Mouse (Mus musculus): ENCODE data around the gene Ergic1.

Ergic1 gene

GRCm38 (mm10) chr17:26601514-26601913 is 40.2 kb downstream of the Ergic1 start:
- DNase-seq (ENCODE audit: low spot score): no peak

- DNase-seq (ENCODE audit: low spot score): no peak
Observed at GRCm38 (mm10) chr17:26601926-26602325, 40.6 kb downstream of the Ergic1 start.

- no peak for DNase-seq (ENCODE audit: low spot score)
Observed at GRCm38 (mm10) chr17:26602371-26602885, 41.1 kb downstream of the Ergic1 start.

GRCm38 (mm10) chr17:26603311-26603710 is 42.0 kb downstream of the Ergic1 start:
- no peak for DNase-seq (ENCODE audit: low spot score)

- DNase-seq (ENCODE audit: low spot score): no peak
Observed at GRCm38 (mm10) chr17:26605636-26606035, 44.3 kb downstream of the Ergic1 start.

GRCm38 (mm10) chr17:26606516-26606915 is 45.2 kb downstream of the Ergic1 start:
- DNase-seq (ENCODE audit: low spot score): no peak

GRCm38 (mm10) chr17:26608348-26608747 is 47.1 kb downstream of the Ergic1 start:
- DNase-seq (ENCODE audit: low spot score): no peak

- no peak for DNase-seq (ENCODE audit: low spot score)
Observed at GRCm38 (mm10) chr17:26608877-26609276, 47.6 kb downstream of the Ergic1 start.

GRCm38 (mm10) chr17:26609820-26610219 is 48.5 kb downstream of the Ergic1 start:
- no peak for DNase-seq (ENCODE audit: low spot score)

GRCm38 (mm10) chr17:26611328-26611727 is 50.0 kb downstream of the Ergic1 start:
- DNase-seq (ENCODE audit: low spot score): no peak

GRCm38 (mm10) chr17:26611918-26612317 is 50.6 kb downstream of the Ergic1 start:
- DNase-seq (ENCODE audit: low spot score): no peak

GRCm38 (mm10) chr17:26614286-26614685 is 53.0 kb downstream of the Ergic1 start:
- no peak for DNase-seq (ENCODE audit: low spot score)

- DNase-seq (ENCODE audit: low spot score): no peak
Observed at GRCm38 (mm10) chr17:26614708-26615486, 53.6 kb downstream of the Ergic1 start.

- DNase-seq (ENCODE audit: low spot score): no peak
Observed at GRCm38 (mm10) chr17:26616696-26617095, 55.4 kb downstream of the Ergic1 start.

- no peak for DNase-seq (ENCODE audit: low spot score)
Observed at GRCm38 (mm10) chr17:26618498-26618897, 57.2 kb downstream of the Ergic1 start.

- no peak for DNase-seq (ENCODE audit: low spot score)
Observed at GRCm38 (mm10) chr17:26619577-26619976, 58.3 kb downstream of the Ergic1 start.

- no peak for DNase-seq (ENCODE audit: low spot score)
Observed at GRCm38 (mm10) chr17:26620292-26620691, 59.0 kb downstream of the Ergic1 start.

- DNase-seq (ENCODE audit: low spot score): no peak
Observed at GRCm38 (mm10) chr17:26620786-26621766, 59.8 kb downstream of the Ergic1 start.

- DNase-seq (ENCODE audit: low spot score): no peak
Observed at GRCm38 (mm10) chr17:26621912-26622311, 60.6 kb downstream of the Ergic1 start.

GRCm38 (mm10) chr17:26623991-26624390 is 62.7 kb downstream of the Ergic1 start:
- no peak for DNase-seq (ENCODE audit: low spot score)

GRCm38 (mm10) chr17:26624999-26625398 is 63.7 kb downstream of the Ergic1 start:
- no peak for DNase-seq (ENCODE audit: low spot score)

GRCm38 (mm10) chr17:26625521-26626010 is 64.3 kb downstream of the Ergic1 start:
- DNase-seq (ENCODE audit: low spot score): no peak
